8 mouse cellular contexts compared by ENCODE assay signal in genomic region chr2:32968024-32968614, GRCm38 (mm10). TPM values are rescaled to one million over a fixed set of nuclear protein-coding genes. Genes with fewer than 3 reads are reported as not detected.
DNase-seq lines count a peak whose midpoint lies in the region; ATAC-seq and TF ChIP-seq lines count a peak whose summit lies in the region.

No protein-coding gene starts in this region.

- H3K4me3 ChIP-seq in lung, postnatal 0 days (ENCODE audit: low read depth, low read length): no peak overlapping the region
- peak overlapping the region; percentile 74 for H3K4me3 ChIP-seq in liver, embryonic 12.5 days
- no peak overlapping the region for H3K4me3 ChIP-seq in stomach, embryonic 15.5 days (replicated peaks)

- no peaks in the 10 kb centered on the region for H3K9me3 ChIP-seq in lung, postnatal 0 days (ENCODE audit: low read length)
- no peaks in the 10 kb centered on the region for H3K9me3 ChIP-seq in liver, embryonic 12.5 days (replicated peaks)
- H3K9me3 ChIP-seq in stomach, embryonic 15.5 days: no peaks in the 10 kb centered on the region

- peaks cover 6% of the 10 kb centered on the region; the same call in 1 of the 2 replicates for H3K4me1 ChIP-seq in lung, postnatal 0 days (ENCODE audit: insufficient read depth, low read depth, low read length)
- peaks cover 45% of the 10 kb centered on the region for H3K4me1 ChIP-seq in liver, embryonic 12.5 days
- H3K4me1 ChIP-seq in stomach, embryonic 15.5 days: peaks cover 20% of the 10 kb centered on the region

- TF ChIP-seq EP300 in lung, postnatal 0 days (IDR thresholded peaks at IDR 0.05): no peak

- no peaks in the 10 kb centered on the region for H3K27me3 ChIP-seq in lung, postnatal 0 days (replicated peaks; ENCODE audit: insufficient read depth, low read length)
- H3K27me3 ChIP-seq in liver, embryonic 12.5 days (replicated peaks): no peaks in the 10 kb centered on the region
- H3K27me3 ChIP-seq in stomach, embryonic 15.5 days (replicated peaks): no peaks in the 10 kb centered on the region

- peaks cover 3% of the 10 kb centered on the region for H3K36me3 ChIP-seq in lung, postnatal 0 days (ENCODE audit: insufficient read depth, low read length)
- peaks cover 22% of the 10 kb centered on the region for H3K36me3 ChIP-seq in liver, embryonic 12.5 days
- peaks cover 10% of the 10 kb centered on the region for H3K36me3 ChIP-seq in stomach, embryonic 15.5 days

- TF ChIP-seq CTCF in lung, postnatal 0 days (IDR thresholded peaks at IDR 0.05): no peak

- no peak for ATAC-seq in cerebellum, adult (ENCODE audit: insufficient number of reproducible peaks, low FRiP score, low TSS enrichment)
- no peak for ATAC-seq in lung, postnatal 0 days
- no peak for ATAC-seq in liver, embryonic 12.5 days
- ATAC-seq in stomach, embryonic 15.5 days (ENCODE audit: insufficient read depth, low FRiP score, low read depth): no peak

- 78% methylated on average over 9 of the region's 9 CpGs for WGBS in lung, postnatal 0 days
- 72% methylated on average over 9 of the region's 9 CpGs for WGBS in liver, embryonic 12.5 days (ENCODE audit: insufficient replicate concordance)
- 81% methylated on average over 9 of the region's 9 CpGs for WGBS in stomach, embryonic 15.5 days

- DNase-seq in cerebellum, postnatal 10 days: peak; percentile 62 to 63
- DNase-seq in lung, postnatal 0 days (ENCODE audit: low spot score): no peak
- DNase-seq in lung, adult 18-20 months: no peak
- DNase-seq in layer of hippocampus, postnatal 36 days: no peak
- DNase-seq in thymus, postnatal 14 days: no peak

- 0 out of 2 replicates have a peak overlapping the region, but pooled peaks have one; percentile 86 for H3K4me2 ChIP-seq in lung, postnatal 0 days (replicated peaks; ENCODE audit: low read depth, low read length)
- peak overlapping the region; percentile 94 for H3K4me2 ChIP-seq in liver, embryonic 12.5 days
- peak overlapping the region; percentile 86 for H3K4me2 ChIP-seq in stomach, embryonic 15.5 days

- no peak overlapping the region; the same call in 1 of the 2 replicates for H3K27ac ChIP-seq in lung, postnatal 0 days (ENCODE audit: low read length)
- no peak overlapping the region; the same call in 1 of the 2 replicates for H3K27ac ChIP-seq in liver, embryonic 12.5 days
- no peak overlapping the region; the same call in 1 of the 2 replicates for H3K27ac ChIP-seq in stomach, embryonic 15.5 days

- H3K9ac ChIP-seq in lung, postnatal 0 days (replicated peaks; ENCODE audit: low read depth): no peak overlapping the region
- peak overlapping the region; percentile 87; the same call in 1 of the 2 replicates for H3K9ac ChIP-seq in liver, embryonic 12.5 days
- no peak overlapping the region for H3K9ac ChIP-seq in stomach, embryonic 15.5 days

RNA-seq across cellular contexts. Expression of gene Lrsam1, which starts 6.7 kb away (rescaled TPM):
- polyA plus RNA-seq in lung, postnatal 0 days (2015; fragmentation: Nextera tagmentation; extraction: Ambion mirVana): 5.8 and 6.3 TPM in 2 replicates
- 3.5 and 4.4 TPM in 2 replicates for polyA plus RNA-seq in liver, embryonic 12.5 days (2016; fragmentation: Nextera tagmentation; extraction: Ambion mirVana)
- 8.8 and 10.1 TPM in 2 replicates for polyA plus RNA-seq in stomach, embryonic 15.5 days (2015; fragmentation: Nextera tagmentation; extraction: Ambion mirVana)
- total RNA-seq in layer of hippocampus, postnatal 36 days (2021): 10 to 100 TPM; 32.4 to 34.7 TPM

RNA-seq across cellular contexts. Expression of gene Rpl12, which starts 6.8 kb away (rescaled TPM):
- polyA plus RNA-seq in lung, postnatal 0 days (2015; fragmentation: Nextera tagmentation; extraction: Ambion mirVana): 78.4 and 82.5 TPM in 2 replicates
- polyA plus RNA-seq in liver, embryonic 12.5 days (2016; fragmentation: Nextera tagmentation; extraction: Ambion mirVana): 171 and 174 TPM in 2 replicates
- 152 and 172 TPM in 2 replicates for polyA plus RNA-seq in stomach, embryonic 15.5 days (2015; fragmentation: Nextera tagmentation; extraction: Ambion mirVana)
- 100 to 1,000 TPM; 110 to 112 TPM for total RNA-seq in layer of hippocampus, postnatal 36 days (2021)

RNA-seq across cellular contexts. Expression of gene Slc2a8, which starts 13.8 kb away (rescaled TPM):
- 19.5 and 20.1 TPM in 2 replicates for polyA plus RNA-seq in lung, postnatal 0 days (2015; fragmentation: Nextera tagmentation; extraction: Ambion mirVana)
- 11.2 and 11.9 TPM in 2 replicates for polyA plus RNA-seq in liver, embryonic 12.5 days (2016; fragmentation: Nextera tagmentation; extraction: Ambion mirVana)
- polyA plus RNA-seq in stomach, embryonic 15.5 days (2015; fragmentation: Nextera tagmentation; extraction: Ambion mirVana): 16.9 and 18.2 TPM in 2 replicates
- total RNA-seq in layer of hippocampus, postnatal 36 days (2021): 10 to 100 TPM; 18.4 to 18.9 TPM

Comparison
In these comparisons a context has a peak if more than half of its experiments do, and no peak if none do; other contexts are left out.
1. DNase-seq: peak in cerebellum, postnatal 10 days (2 of 2); none in lung, postnatal 0 days (single experiment), lung, adult 18-20 months (0 of 2), layer of hippocampus, postnatal 36 days (0 of 2) and thymus, postnatal 14 days (single experiment).
2. Peak in every context shown above with its lines, with median percentiles within 50 percentile points of each other: H3K4me2 ChIP-seq.